ENCODE assay signal across 8 mouse cellular contexts in the genomic region with DNA sequence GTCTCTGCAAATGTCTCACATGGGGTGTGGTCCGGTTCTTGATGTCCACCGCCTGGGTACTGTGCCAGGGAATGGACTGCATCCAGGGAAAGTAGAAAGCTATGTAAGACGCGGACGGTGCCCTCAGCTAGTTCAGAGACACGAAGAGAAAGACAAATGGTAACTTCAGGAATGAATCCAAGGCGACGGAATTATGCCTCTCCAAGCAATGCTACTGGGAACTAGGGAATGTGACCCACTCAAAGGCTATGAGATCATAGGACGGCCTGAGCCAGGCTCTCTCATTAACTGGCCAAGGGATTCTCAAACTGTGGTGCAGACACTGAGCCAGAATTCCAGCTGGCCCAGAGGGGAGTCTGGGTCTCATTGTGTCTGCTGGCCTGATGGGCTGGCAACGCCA.
DNase-seq lines count a peak whose midpoint lies in the region; ATAC-seq and TF ChIP-seq lines count a peak whose summit lies in the region.

No protein-coding gene starts in this region.

- TF ChIP-seq CTCF in brain, embryonic 14.5 days (IDR thresholded peaks at IDR 0.05; ENCODE audit: borderline replicate concordance, extremely low read depth, insufficient read depth, insufficient read length): no peak

- peak; percentile 60 for DNase-seq in layer of hippocampus, adult 11-12 months (ENCODE audit: low spot score)
- no peak for DNase-seq in layer of hippocampus, postnatal 25 days (ENCODE audit: extremely low spot score in 1 of 2, low spot score in 1 of 2)
- DNase-seq in brain, embryonic 14.5 days (ENCODE audit: low read depth): peak; percentile 89
- DNase-seq in gastrocnemius, adult 18-20 months (ENCODE audit: low spot score): peak; percentile 71
- peak; percentile 22 to 80 for DNase-seq in layer of hippocampus, postnatal 14 days (ENCODE audit: low spot score in 2 of 2)
- DNase-seq in urinary bladder, adult 18-20 months (ENCODE audit: low spot score in 2 of 2): no peak
- DNase-seq in thymus, postnatal 10 days (ENCODE audit: low spot score in 2 of 2): no peak

- no peak for ATAC-seq in erythroid progenitor cell, adult 5-6 weeks (replicated peaks; ENCODE audit: low FRiP score, poor library complexity, severe bottlenecking)

- TF ChIP-seq POLR2A in brain, embryonic 14.5 days (IDR thresholded peaks at IDR 0.05; ENCODE audit: borderline replicate concordance, extremely low read depth, insufficient read depth, insufficient read length, poor library complexity, severe bottlenecking): no peak

Comparison
In these comparisons a context has a peak if more than half of its experiments do, and no peak if none do; other contexts are left out.
1. DNase-seq: peak in layer of hippocampus, adult 11-12 months (single experiment), brain, embryonic 14.5 days (single experiment), gastrocnemius, adult 18-20 months (single experiment) and layer of hippocampus, postnatal 14 days (2 of 2); none in layer of hippocampus, postnatal 25 days (0 of 2), urinary bladder, adult 18-20 months (0 of 2) and thymus, postnatal 10 days (0 of 2).